ENCODE assay signal across 12 mouse cellular contexts in the genomic region with DNA sequence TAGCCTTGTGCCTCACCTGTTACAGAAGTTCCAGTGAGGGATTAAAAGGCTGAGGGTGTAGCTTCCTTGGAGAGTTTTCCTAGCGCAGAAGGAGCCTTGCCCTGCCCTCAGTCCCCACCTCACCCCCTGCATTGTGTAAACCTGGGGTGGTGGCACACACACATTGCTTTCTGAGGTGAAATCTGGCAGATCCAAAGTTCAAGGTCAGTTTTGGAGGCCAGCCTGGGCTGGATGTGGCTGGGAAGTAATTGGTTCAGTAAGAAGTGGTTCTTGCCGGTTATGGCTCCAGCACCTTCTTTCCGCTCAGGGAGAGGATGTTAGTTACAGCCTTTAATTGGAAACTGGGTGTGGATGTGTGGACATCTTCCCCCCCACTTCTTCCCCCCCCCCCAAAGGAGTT.
"Had no signal": no experiment of that assay in that cellular context is flagged by ENCODE, and none has a peak within 500 bp of the region (broad histone marks: within the 10 kb centered on the region; RNA-seq: fewer than 3 reads in every experiment).

No protein-coding gene starts in this region.

- ATAC-seq: intestine, postnatal 0 days; midbrain, embryonic 15.5 days had no signal

- DNase-seq: kidney, adult 2 months; kidney, postnatal 10 days; kidney, postnatal 4 days; layer of hippocampus, adult 9-11 months; left cerebral cortex, postnatal 4 days; liver, embryonic 13.5 days; lung, adult 2 months; lung, postnatal 14 days; thymus, adult 18-20 months; thymus, postnatal 36 days had no signal
